Mouse (Mus musculus): ENCODE results near the gene Pdk1.

- TF ChIP-seq POLR2A (IDR thresholded peaks at IDR 0.05; ENCODE audit: low read depth, low read length): no peak
- TF ChIP-seq CTCF (conservative IDR thresholded peaks at IDR 0.05; ENCODE audit: insufficient read depth, insufficient read length, low read depth, low read length): no peak
Measured at GRCm38 (mm10) chr2:71951212-71951611, 78.2 kb downstream of the Pdk1 start.

Data from kidney, adult 2 months (tissue).